Mouse (Mus musculus): ENCODE measurements around the gene Kitl. TPM values are rescaled to one million over a fixed set of nuclear protein-coding genes. Genes with fewer than 3 reads are reported as not detected.

Gene Kitl
- polyA plus RNA-seq, 1 experiment = 33.0 TPM

DNA sequence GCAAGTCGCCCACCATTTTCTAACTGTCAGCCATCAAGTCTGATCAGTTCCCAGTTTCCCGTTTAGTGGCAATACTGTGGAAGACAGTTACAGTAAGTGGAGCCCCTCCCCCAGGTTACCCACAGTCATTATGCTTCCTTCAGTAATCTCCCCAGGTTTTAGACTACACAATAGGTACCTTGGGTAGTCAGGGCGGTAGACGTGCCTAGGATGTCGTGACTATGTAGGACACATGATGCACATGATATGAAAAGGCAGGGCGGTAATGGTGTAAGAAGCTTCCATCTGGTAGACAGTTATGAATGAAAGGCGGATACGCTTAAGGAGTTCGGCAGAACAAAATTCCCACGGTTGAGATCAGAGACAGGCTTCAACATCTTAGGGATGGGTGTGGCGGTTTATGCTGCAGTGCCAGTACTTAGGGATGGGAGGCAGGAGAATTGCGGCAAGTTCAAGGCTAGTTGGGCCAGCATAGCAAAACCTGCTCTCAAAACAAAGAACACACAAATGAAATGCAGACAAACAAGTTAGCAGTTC, 15.6 kb downstream of the Kitl start:
- no peak for DNase-seq
- H3K27ac ChIP-seq (ENCODE audit: insufficient read depth, low read length) = no peak overlapping the region

DNA sequence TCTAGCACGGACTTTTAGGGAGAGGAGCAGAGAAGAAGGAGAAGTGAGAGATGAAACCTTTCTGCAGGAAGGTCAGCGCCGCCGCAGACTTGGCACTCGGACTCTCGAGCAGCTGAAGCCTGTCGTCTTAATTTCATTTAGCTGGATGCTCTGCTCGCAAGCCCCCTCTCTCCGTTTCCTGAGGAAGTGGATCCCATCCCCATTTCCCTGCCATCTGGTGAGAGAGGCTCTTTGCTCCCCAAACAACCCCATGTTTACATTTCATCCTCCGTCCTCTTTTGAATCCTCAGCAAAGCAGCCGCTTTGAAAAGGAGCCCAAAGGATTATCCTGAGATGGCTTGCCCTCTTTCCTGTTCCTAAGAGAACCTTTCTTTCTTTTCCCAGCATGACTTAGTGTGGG, 16.2 kb downstream of the Kitl start:
- TF ChIP-seq CTCF (IDR thresholded peaks at IDR 0.05; ENCODE audit: borderline replicate concordance, insufficient read depth, low read depth, low read length) = no peak
- TF ChIP-seq POLR2A (IDR thresholded peaks at IDR 0.05; ENCODE audit: borderline replicate concordance, insufficient read depth, low read length) = no peak
- Histone ChIP-seq H3K27ac (ENCODE audit: insufficient read depth, low read length) (no peak overlapping the region), H3K4me3 (replicated peaks; ENCODE audit: insufficient read depth, low read depth, low read length) (no peak overlapping the region), H3K4me1 (ENCODE audit: control insufficient read depth, insufficient read depth, low read length) (no peaks in the 10 kb centered on the region), H3K27me3 (ENCODE audit: control insufficient read depth, insufficient read depth, low read length) (no peaks in the 10 kb centered on the region)
- WGBS = 5% methylated on average over 11 of the region's 11 CpGs
- no peak for DNase-seq

More for the DNA sequence above, 15.6 kb downstream of the Kitl start:
- no peaks in the 10 kb centered on the region for H3K4me1 ChIP-seq (ENCODE audit: control insufficient read depth, insufficient read depth, low read length)
- no peaks in the 10 kb centered on the region for H3K27me3 ChIP-seq (ENCODE audit: control insufficient read depth, insufficient read depth, low read length)
- no peak overlapping the region for H3K4me3 ChIP-seq (replicated peaks; ENCODE audit: insufficient read depth, low read depth, low read length)
- TF ChIP-seq POLR2A (IDR thresholded peaks at IDR 0.05; ENCODE audit: borderline replicate concordance, insufficient read depth, low read length) = no peak
- no peak for TF ChIP-seq CTCF (IDR thresholded peaks at IDR 0.05; ENCODE audit: borderline replicate concordance, insufficient read depth, low read depth, low read length)
- WGBS = 75% methylated on average over 12 of the region's 12 CpGs

DNA sequence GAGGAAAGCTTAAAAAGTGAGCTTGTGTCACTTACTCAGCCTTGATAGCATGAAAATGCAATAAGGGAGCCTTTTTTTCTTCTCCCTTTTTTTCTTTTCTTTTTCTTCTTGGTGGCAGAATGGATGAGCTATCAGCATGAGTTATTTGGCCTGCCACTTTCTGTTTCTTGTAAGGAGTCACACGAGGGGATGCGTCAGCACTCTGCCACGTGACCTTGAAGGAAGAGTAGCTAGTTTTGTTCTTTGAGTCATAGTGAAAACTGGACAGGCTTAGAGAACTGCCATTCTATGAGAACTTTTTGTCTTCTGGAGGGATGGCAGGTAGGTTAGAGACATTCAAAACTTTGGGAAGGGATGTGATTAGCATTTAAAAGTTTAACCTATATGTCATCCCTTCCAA, 17.1 kb downstream of the Kitl start:
- Histone ChIP-seq H3K4me3 (replicated peaks; ENCODE audit: insufficient read depth, low read depth, low read length) (no peak overlapping the region), H3K27me3 (ENCODE audit: control insufficient read depth, insufficient read depth, low read length) (no peaks in the 10 kb centered on the region), H3K27ac (ENCODE audit: insufficient read depth, low read length) (no peak overlapping the region), H3K4me1 (ENCODE audit: control insufficient read depth, insufficient read depth, low read length) (no peaks in the 10 kb centered on the region)
- 73% methylated on average over 3 of the region's 3 CpGs for WGBS
- no peak for TF ChIP-seq CTCF (IDR thresholded peaks at IDR 0.05; ENCODE audit: borderline replicate concordance, insufficient read depth, low read depth, low read length)
- no peak for TF ChIP-seq POLR2A (IDR thresholded peaks at IDR 0.05; ENCODE audit: borderline replicate concordance, insufficient read depth, low read length)
- no peak for DNase-seq

DNA sequence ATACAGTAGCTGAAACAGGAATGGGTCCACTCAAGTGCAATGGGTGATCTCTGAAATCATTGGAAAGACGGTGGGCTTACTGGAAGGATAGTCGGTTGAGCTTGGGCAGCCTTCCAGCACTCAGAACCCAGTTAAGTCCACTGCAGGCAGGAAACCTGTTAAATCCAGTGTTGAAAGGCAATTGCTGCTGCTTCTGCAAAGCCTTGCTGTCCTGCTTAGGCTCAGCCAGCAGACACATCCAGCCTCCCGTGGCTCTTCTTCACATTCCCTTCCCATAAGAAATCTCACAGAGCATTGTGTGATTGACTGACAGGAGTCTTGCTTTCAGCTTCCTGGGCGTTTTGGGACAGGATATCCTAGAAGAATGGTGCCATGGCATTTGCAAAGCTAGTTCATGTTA, 20.6 kb downstream of the Kitl start:
- WGBS = 28% methylated on average over 4 of the region's 4 CpGs
- TF ChIP-seq POLR2A (IDR thresholded peaks at IDR 0.05; ENCODE audit: borderline replicate concordance, insufficient read depth, low read length) = no peak
- TF ChIP-seq CTCF (IDR thresholded peaks at IDR 0.05; ENCODE audit: borderline replicate concordance, insufficient read depth, low read depth, low read length) = no peak
- H3K4me1 ChIP-seq (ENCODE audit: control insufficient read depth, insufficient read depth, low read length) = no peaks in the 10 kb centered on the region
- H3K4me3 ChIP-seq (replicated peaks; ENCODE audit: insufficient read depth, low read depth, low read length) = no peak overlapping the region
- DNase-seq = no peak
- H3K27me3 ChIP-seq (ENCODE audit: control insufficient read depth, insufficient read depth, low read length) = no peaks in the 10 kb centered on the region
- H3K27ac ChIP-seq (ENCODE audit: insufficient read depth, low read length) = no peak overlapping the region

DNA sequence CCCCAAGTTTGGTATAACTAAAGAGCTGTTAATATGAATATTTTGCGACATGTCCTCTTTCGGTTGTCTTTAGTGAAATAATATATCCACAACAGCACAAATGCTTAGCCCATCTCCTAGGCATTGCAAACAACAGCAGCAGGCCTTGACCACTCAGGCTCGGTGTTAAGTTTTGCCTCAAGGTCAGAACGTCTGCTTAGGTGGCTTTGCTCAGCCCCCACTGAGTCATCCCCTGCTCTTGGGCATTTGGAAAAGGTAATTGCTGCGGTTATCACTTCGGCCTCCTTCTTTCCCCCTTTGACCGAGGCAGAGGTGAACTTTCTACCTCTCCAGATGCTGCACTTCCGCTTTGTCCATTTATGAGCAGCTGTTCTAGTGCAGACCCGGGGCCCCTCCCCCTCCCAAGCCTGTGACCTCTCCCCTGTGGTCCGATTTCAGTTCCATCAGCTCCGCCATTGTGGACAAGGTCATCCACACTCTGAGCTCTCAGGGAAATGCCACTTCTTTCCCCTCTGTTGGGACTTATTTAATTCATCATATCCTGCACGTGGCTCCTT, 23.0 kb downstream of the Kitl start:
- Histone ChIP-seq H3K4me1 (ENCODE audit: control insufficient read depth, insufficient read depth, low read length) (no peaks in the 10 kb centered on the region), H3K4me3 (replicated peaks; ENCODE audit: insufficient read depth, low read depth, low read length) (no peak overlapping the region), H3K27ac (ENCODE audit: insufficient read depth, low read length) (no peak overlapping the region), H3K27me3 (ENCODE audit: control insufficient read depth, insufficient read depth, low read length) (no peaks in the 10 kb centered on the region)
- no peak for DNase-seq
- WGBS = 83% methylated on average over 12 of the region's 12 CpGs
- TF ChIP-seq CTCF (IDR thresholded peaks at IDR 0.05; ENCODE audit: borderline replicate concordance, insufficient read depth, low read depth, low read length) = no peak
- no peak for TF ChIP-seq POLR2A (IDR thresholded peaks at IDR 0.05; ENCODE audit: borderline replicate concordance, insufficient read depth, low read length)

DNA sequence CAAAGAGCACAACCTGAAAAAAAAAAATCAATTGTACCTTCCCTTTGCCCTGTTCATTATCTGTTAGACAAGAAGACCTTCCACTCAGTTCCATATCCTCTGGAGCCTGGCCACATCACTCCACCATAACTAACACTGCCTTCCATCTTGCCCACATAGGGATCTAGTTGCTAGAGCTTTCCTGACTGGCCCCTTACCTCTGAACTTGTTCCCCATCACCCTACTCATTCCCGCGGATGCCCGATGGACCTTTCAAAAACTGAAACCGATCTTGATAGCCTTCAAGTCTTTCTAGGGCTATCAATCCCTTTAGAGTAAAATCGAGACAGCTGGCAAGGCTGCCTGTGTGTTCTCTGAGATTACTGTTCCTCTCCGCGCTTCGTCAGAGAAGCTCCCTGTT, 23.6 kb downstream of the Kitl start:
- WGBS = 93% methylated on average over 8 of the region's 8 CpGs
- DNase-seq = no peak
- Histone ChIP-seq H3K4me3 (replicated peaks; ENCODE audit: insufficient read depth, low read depth, low read length) (no peak overlapping the region), H3K27me3 (ENCODE audit: control insufficient read depth, insufficient read depth, low read length) (no peaks in the 10 kb centered on the region), H3K27ac (ENCODE audit: insufficient read depth, low read length) (no peak overlapping the region), H3K4me1 (ENCODE audit: control insufficient read depth, insufficient read depth, low read length) (no peaks in the 10 kb centered on the region)
- TF ChIP-seq CTCF (IDR thresholded peaks at IDR 0.05; ENCODE audit: borderline replicate concordance, insufficient read depth, low read depth, low read length) (no peak), POLR2A (IDR thresholded peaks at IDR 0.05; ENCODE audit: borderline replicate concordance, insufficient read depth, low read length) (no peak)

DNA sequence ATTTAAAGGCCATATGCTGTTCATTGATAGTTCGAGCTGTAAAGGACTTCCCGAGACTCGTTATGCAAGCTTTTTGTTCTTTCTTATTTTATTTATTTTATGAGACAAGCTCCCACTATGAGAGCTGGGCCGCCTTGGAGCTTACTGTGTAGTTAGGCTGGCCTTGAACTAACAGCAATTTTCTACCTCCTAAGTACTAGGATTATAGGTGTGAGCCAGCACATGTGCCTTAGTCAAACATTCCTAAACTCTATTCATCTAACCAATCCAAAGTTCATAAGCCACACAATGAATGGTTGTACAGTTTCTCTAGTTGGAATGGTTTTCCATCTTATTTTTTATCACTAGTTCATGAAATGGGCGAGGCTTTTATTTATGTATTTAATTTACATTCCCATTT, 28.3 kb downstream of the Kitl start:
- Histone ChIP-seq H3K27me3 (ENCODE audit: control insufficient read depth, insufficient read depth, low read length) (no peaks in the 10 kb centered on the region), H3K4me1 (ENCODE audit: control insufficient read depth, insufficient read depth, low read length) (no peaks in the 10 kb centered on the region), H3K4me3 (replicated peaks; ENCODE audit: insufficient read depth, low read depth, low read length) (no peak overlapping the region), H3K27ac (ENCODE audit: insufficient read depth, low read length) (no peak overlapping the region)
- no peak for DNase-seq
- TF ChIP-seq POLR2A (IDR thresholded peaks at IDR 0.05; ENCODE audit: borderline replicate concordance, insufficient read depth, low read length) = no peak
- TF ChIP-seq CTCF (IDR thresholded peaks at IDR 0.05; ENCODE audit: borderline replicate concordance, insufficient read depth, low read depth, low read length) = no peak
- 90% methylated on average over 5 of the region's 5 CpGs for WGBS

DNA sequence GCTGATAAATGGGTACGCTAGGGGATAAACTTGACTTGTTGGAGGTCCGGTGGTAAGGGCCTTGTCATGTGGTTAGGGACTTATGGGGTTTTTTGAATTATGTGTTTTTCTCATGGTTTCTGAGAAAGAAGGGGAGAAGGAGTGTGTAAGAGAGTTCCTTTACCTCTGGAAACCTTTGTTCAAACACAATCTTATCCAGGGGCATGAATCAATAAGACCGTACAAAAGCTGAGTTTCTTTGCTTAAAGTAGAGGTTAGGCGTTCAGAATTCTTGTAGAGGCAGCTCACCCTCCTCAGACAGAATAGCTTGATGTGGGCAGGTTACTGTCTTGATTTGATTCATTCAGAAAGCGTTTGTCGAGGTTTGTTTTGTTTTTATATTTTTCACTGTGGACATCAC, 28.7 kb downstream of the Kitl start:
- DNase-seq = no peak
- H3K4me3 ChIP-seq (replicated peaks; ENCODE audit: insufficient read depth, low read depth, low read length) = no peak overlapping the region
- no peak overlapping the region for H3K27ac ChIP-seq (ENCODE audit: insufficient read depth, low read length)
- no peaks in the 10 kb centered on the region for H3K27me3 ChIP-seq (ENCODE audit: control insufficient read depth, insufficient read depth, low read length)
- TF ChIP-seq POLR2A (IDR thresholded peaks at IDR 0.05; ENCODE audit: borderline replicate concordance, insufficient read depth, low read length) (no peak), CTCF (IDR thresholded peaks at IDR 0.05; ENCODE audit: borderline replicate concordance, insufficient read depth, low read depth, low read length) (no peak)
- whole genome bisulfite sequencing = 96% methylated on average over 6 of the region's 6 CpGs
- H3K4me1 ChIP-seq (ENCODE audit: control insufficient read depth, insufficient read depth, low read length) = no peaks in the 10 kb centered on the region
